Mouse (Mus musculus) brain, embryonic 14.5 days (tissue): ENCODE data around the gene Gsg1l.

Experiments used
- CTCF ChIP-seq: fragments of 200-500 bp; IDR thresholded peaks from 2 replicates; pipeline ENCODE4 v1.5.1; 2012; ENCODE audit warnings: inconsistent platforms, mild to moderate bottlenecking, moderate library complexity, borderline replicate concordance; ENCODE audit not compliant: insufficient read depth, insufficient read length; ENCODE audit errors: extremely low read depth
- POLR2A ChIP-seq: fragments of 200-500 bp; IDR thresholded peaks from 2 replicates; pipeline ENCODE4 v1.6.1; 2012; ENCODE audit warnings: mild to moderate bottlenecking, inconsistent platforms, borderline replicate concordance; ENCODE audit not compliant: poor library complexity, insufficient read depth, insufficient read length, severe bottlenecking; ENCODE audit errors: extremely low read depth

- TF ChIP-seq CTCF: no peak
- TF ChIP-seq POLR2A: no peak
Measured at GRCm38 (mm10) chr7:125833471-125833870, 248.7 kb downstream of the Gsg1l start.
